Mouse (Mus musculus) liver, embryonic 11.5 days (tissue): Measurements from ENCODE around the gene Mdp1. TPM values are rescaled to one million over a fixed set of nuclear protein-coding genes. Genes with fewer than 3 reads are reported as not detected.

Experiments used
- ATAC-seq: fragments of 200-750 bp; cut with Nextera tagmentation; replicated peaks from 2 replicates; pipeline ENCODE4 v1.8.0; 2017; ENCODE audit warnings: moderate number of reproducible peaks, mild to moderate bottlenecking, moderate TSS enrichment, moderate library complexity; ENCODE audit not compliant: low FRiP score
- DNase-seq: peaks from one replicate; pipeline ENCODE4 v3.0.0-alpha.2; 2017; ENCODE audit warnings: low spot score
- H3K27ac ChIP-seq: fragments of 300-500 bp; sonication (generic); 2 replicates; pipeline ENCODE4 v1.5.1; 2014; ENCODE audit warnings: mild to moderate bottlenecking, low read depth, low read length, control low read depth
- H3K27me3 ChIP-seq: fragments of 300-500 bp; sonication (generic); replicated peaks from 2 replicates; pipeline ENCODE4 v1.6.1; 2014; ENCODE audit warnings: low read length, mixed read lengths; ENCODE audit not compliant: control insufficient read depth, insufficient read depth
- H3K36me3 ChIP-seq: fragments of 300-500 bp; sonication (generic); 2 replicates; pipeline ENCODE4 v1.6.1; 2014; ENCODE audit warnings: mild to moderate bottlenecking, low read length, moderate library complexity, mixed read lengths; ENCODE audit not compliant: control insufficient read depth, insufficient read depth
- H3K4me1 ChIP-seq: fragments of 300-500 bp; sonication (generic); replicated peaks from 2 replicates; pipeline ENCODE4 v1.6.1; 2014; ENCODE audit warnings: low read length, mixed read lengths; ENCODE audit not compliant: control insufficient read depth, insufficient read depth
- H3K4me2 ChIP-seq: fragments of 300-500 bp; sonication (generic); 2 replicates; pipeline ENCODE4 v1.6.1; 2014; ENCODE audit warnings: mild to moderate bottlenecking, control low read depth, moderate library complexity
- H3K4me3 ChIP-seq: fragments of 300-500 bp; sonication (generic); 2 replicates; pipeline ENCODE4 v1.5.1; 2014; ENCODE audit warnings: low read depth, low read length, control low read depth
- H3K9ac ChIP-seq: fragments of 300-500 bp; sonication (generic); 2 replicates; pipeline ENCODE4 v1.6.1; 2014; ENCODE audit warnings: low read depth, low read length, control low read depth
- H3K9me3 ChIP-seq: fragments of 300-500 bp; sonication (generic); 2 replicates; pipeline ENCODE4 v1.6.1; 2016; ENCODE audit warnings: low read length, inconsistent platforms, mixed read lengths; ENCODE audit not compliant: control insufficient read depth
- WGBS: fragments of 180-500 bp; shearing (Covaris S2); extraction: QIAGEN DNeasy Blood & Tissue Kit; methylation state at CpG from one replicate; pipeline ENCODE4 v1.1.7; 2014; 5-methylcytosine and 5-hydroxymethylcytosine counted together
- polyA plus RNA-seq: library from polyadenylated mRNA; unstranded; fragments of >200 nt; fragmentation: Nextera tagmentation; extraction: Ambion mirVana; gene quantifications from 2 replicates; pipeline ENCODE4 v1.2.1, GENCODE M21; 2014

The Mdp1 gene
- polyA plus RNA-seq, 1 experiment from 2014 or later, result 43.8 TPM

- Histone ChIP-seq H3K27me3 (no peaks in the 10 kb centered on the region), H3K9me3 (no peaks in the 10 kb centered on the region), H3K4me1 (peaks cover under 1% of the 10 kb centered on the region; the same call in 1 of the 2 replicates), H3K4me2 (no peak overlapping the region), H3K4me3 (no peak overlapping the region), H3K27ac (no peak overlapping the region; the same call in 1 of the 2 replicates), H3K36me3 (peaks cover under 1% of the 10 kb centered on the region; the same call in 1 of the 2 replicates), H3K9ac (peak overlapping the region; percentile 30; the same call in 1 of the 2 replicates)
- DNase-seq (no peak), ATAC-seq (no peak)
- 79% methylated on average over 7 of the region's 7 CpGs for WGBS
Measured at GRCm38 (mm10) chr14:55651528-55651927, 8.8 kb downstream of the Mdp1 start.

DNA sequence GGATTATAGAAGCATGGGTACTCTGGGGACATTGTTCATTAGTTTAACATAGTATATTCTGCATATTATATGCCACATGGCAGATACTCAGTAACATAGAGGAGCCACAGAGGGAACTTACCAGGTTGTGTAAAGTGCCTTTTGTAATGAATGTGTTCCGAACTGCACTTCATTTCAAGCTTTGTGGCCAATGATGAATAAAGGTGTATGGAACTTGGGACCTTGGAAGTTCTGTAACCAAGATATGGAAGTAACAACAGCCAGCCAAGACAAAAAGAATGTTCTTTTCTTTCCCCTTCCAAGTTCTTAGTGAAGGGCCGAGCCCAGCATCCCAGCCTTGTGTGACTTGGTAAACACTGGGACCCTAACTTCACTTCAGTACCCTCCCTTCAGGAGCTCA lies 10.4 kb downstream of the Mdp1 start, which contains the start of gene Tssk4:
Gene Tssk4 (plus strand): TSS at position 301 of the 400 bp plus-strand sequence.
- Histone ChIP-seq H3K4me3 (no peak within 1 kb of the TSS), H3K9me3 (no peaks in the 10 kb centered on the region), H3K9ac (no peak within 1 kb of the TSS), H3K4me1 (peaks cover 11% of the 10 kb centered on the region), H3K4me2 (no peak within 1 kb of the TSS), H3K27ac (no peak within 1 kb of the TSS), H3K27me3 (no peaks in the 10 kb centered on the region), H3K36me3 (peaks cover 5% of the 10 kb centered on the region)
- no peak for ATAC-seq
- WGBS, result 86% methylated on average over 2 of the region's 2 CpGs
- DNase-seq, result no peak

DNA sequence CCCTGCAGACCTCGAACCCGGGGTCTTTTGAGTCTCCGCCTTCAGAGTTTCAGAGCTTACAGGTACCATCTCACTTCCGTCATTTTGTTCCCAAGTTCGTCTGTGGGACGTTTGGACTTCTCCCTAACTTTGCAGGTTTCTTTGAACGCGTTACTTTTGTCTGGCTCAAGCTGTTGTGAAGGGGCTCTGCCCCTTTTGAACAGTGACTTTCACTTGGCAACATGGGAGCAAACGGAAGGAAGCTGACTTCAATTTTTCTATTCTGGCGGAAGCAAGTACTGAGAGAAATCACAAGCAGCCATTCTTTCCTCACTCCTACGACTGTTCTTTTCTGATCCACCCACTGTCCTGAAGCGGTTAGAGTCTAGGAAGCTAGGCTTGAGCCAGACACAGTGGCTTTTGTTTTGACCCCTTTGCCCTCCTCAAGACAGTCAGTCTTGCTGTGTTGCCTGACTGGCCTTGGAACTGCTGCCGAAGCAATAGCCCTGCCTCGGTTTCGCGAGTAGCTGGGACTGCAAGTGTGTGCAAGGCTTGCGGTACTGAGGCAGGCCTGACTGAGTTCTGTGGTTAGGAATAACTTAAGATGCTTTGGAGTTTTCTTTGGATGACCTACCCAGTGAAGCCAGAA lies 15.9 kb downstream of the Mdp1 start:
- no peaks in the 10 kb centered on the region for H3K9me3 ChIP-seq
- peak overlapping the region; percentile 89 for H3K9ac ChIP-seq
- H3K4me3 ChIP-seq, result peak overlapping the region; percentile 89
- no peak for ATAC-seq
- WGBS, result 28% methylated on average over 17 of the region's 17 CpGs
- peak overlapping the region; percentile 34; the same call in 1 of the 2 replicates for H3K27ac ChIP-seq
- H3K4me1 ChIP-seq, result peaks cover 28% of the 10 kb centered on the region
- peaks cover 19% of the 10 kb centered on the region for H3K36me3 ChIP-seq
- H3K27me3 ChIP-seq, result no peaks in the 10 kb centered on the region
- H3K4me2 ChIP-seq, result peak overlapping the region; percentile 93
- DNase-seq, result no peak

DNA sequence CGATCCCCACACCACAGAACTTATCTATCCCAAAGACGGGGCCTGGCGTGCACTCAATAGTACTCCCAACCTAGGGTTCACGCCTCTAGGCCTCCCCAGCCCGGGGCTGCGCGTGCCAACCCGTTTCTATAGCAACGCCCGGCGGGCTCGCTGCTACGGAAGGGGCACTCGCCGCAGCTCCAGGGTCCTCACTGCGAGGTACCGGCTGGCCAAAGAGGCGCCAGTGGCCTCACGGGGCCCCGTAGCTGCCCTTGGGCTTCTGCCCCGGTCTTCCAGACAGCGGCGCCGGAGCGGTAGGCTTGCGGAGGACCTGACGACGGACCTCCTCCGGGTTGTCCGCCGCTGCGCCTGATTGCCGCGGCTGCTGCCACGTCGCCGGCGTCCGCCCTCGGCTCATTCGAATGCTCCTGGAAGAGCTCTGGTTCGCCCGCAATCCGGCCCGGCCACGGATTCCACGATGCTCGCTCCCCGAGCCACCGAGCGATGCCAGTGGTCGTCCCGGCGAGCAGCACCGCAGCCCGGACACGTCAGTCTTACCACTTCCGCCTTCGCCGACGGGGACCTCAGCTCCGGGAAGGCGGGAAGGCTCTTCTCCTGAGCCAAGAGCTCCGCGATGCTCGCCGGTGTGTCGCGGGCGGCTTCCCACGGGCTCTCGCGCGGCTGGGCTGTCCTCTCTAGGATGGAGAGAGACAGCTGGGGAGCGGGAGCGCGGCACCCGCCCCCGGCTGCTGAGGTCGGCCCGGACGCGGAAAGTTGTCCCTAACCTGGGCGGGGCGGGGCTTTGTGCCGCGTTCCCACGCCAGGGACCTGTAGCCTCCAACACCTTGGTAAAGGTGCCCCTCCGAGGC lies 17.0 kb downstream of the Mdp1 start, which contains the start of gene Tm9sf1:
Gene Tm9sf1 (minus strand): TSS at position 747 of the 848 bp plus-strand sequence.
- WGBS, result under 1% methylated on average over 89 of the region's 89 CpGs

DNA sequence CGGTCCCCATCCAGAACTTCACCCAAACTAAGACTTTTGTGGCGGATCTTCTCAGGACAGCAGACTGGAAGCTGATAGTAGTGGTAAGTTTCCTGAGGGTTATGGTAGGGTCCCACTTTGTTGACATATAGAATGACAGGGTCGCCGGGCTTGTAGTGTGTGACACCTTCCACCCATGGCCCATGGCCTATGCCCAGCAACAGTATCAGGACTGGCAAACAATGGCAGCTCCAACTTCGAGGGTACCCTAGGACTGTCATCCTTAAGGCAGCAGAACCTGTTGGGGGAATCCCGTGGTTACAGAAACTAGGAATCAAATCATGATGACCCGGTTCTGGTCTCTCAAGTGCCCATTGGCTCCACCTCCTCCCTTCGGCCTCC lies 17.6 kb downstream of the Mdp1 start:
- DNase-seq, result no peak
- peaks cover 28% of the 10 kb centered on the region for H3K36me3 ChIP-seq
- WGBS, result 18% methylated on average over 8 of the region's 8 CpGs

More for the DNA sequence above, 17.0 kb downstream of the Mdp1 start, which contains the start of gene Tm9sf1:
- Histone ChIP-seq H3K27ac (peak within 1 kb of the TSS; percentile 83), H3K4me1 (peaks cover 28% of the 10 kb centered on the region), H3K27me3 (no peaks in the 10 kb centered on the region), H3K4me3 (peak within 1 kb of the TSS; percentile 89), H3K9ac (peak within 1 kb of the TSS; percentile 89), H3K9me3 (no peaks in the 10 kb centered on the region), H3K36me3 (peaks cover 25% of the 10 kb centered on the region), H3K4me2 (peak within 1 kb of the TSS; percentile 93)
- peak; percentile 86 for ATAC-seq
- DNase-seq, result peak; percentile 93

DNA sequence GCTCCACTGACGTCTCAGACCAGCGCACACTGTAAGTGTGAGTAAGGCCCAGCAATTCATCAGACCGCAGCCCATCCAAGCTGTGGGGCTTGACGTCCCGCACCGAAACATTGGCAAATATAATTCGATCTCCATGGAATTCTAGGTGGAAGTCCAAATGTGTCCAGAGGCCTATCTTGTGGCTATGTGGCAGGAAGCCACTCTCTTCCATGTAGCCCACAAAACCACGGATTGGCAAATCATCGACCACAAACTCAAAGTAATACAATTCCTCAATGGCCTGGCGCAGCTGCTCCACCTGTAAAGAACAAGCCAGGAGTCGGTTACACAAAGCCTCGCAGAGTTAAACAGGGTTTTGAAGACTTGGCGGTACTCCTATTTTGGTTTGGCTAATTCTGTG lies 19.0 kb downstream of the Mdp1 start:
- H3K4me2 ChIP-seq, result no peak overlapping the region
- 92% methylated on average over 13 of the region's 13 CpGs for WGBS
- H3K27ac ChIP-seq, result no peak overlapping the region
- peaks cover 26% of the 10 kb centered on the region for H3K4me1 ChIP-seq
- ATAC-seq, result no peak
- no peaks in the 10 kb centered on the region for H3K27me3 ChIP-seq
- H3K9ac ChIP-seq, result no peak overlapping the region
- H3K4me3 ChIP-seq, result no peak overlapping the region
- no peak for DNase-seq
- no peaks in the 10 kb centered on the region for H3K9me3 ChIP-seq
- H3K36me3 ChIP-seq, result peaks cover 29% of the 10 kb centered on the region

More for the DNA sequence above, 17.6 kb downstream of the Mdp1 start:
- H3K4me1 ChIP-seq, result peaks cover 28% of the 10 kb centered on the region
- peak overlapping the region; percentile 89 for H3K4me3 ChIP-seq
- peak overlapping the region; percentile 83 for H3K27ac ChIP-seq
- peak; percentile 27; the same call in 1 of the 2 replicates for ATAC-seq
- H3K4me2 ChIP-seq, result peak overlapping the region; percentile 93
- no peaks in the 10 kb centered on the region for H3K27me3 ChIP-seq
- no peaks in the 10 kb centered on the region for H3K9me3 ChIP-seq
- H3K9ac ChIP-seq, result peak overlapping the region; percentile 89

GRCm38 (mm10) chr14:55640816-55641215 lies 19.5 kb downstream of the Mdp1 start:
- Histone ChIP-seq H3K27me3 (no peaks in the 10 kb centered on the region), H3K27ac (no peak overlapping the region), H3K9ac (no peak overlapping the region), H3K9me3 (no peaks in the 10 kb centered on the region), H3K4me2 (no peak overlapping the region), H3K36me3 (peaks cover 27% of the 10 kb centered on the region), H3K4me1 (peaks cover 25% of the 10 kb centered on the region), H3K4me3 (no peak overlapping the region)
- WGBS, result 98% methylated on average over 14 of the region's 14 CpGs
- no peak for ATAC-seq
- no peak for DNase-seq

GRCm38 (mm10) chr14:55637795-55638194 lies 22.5 kb downstream of the Mdp1 start, which contains the start of gene Gm49378:
Gene Gm49378 (minus strand): TSS chr14:55637895.
- Histone ChIP-seq H3K4me2 (no peak within 1 kb of the TSS), H3K27me3 (no peaks in the 10 kb centered on the region), H3K4me3 (no peak within 1 kb of the TSS), H3K9me3 (no peaks in the 10 kb centered on the region), H3K27ac (no peak within 1 kb of the TSS), H3K4me1 (peaks cover 20% of the 10 kb centered on the region), H3K36me3 (peaks cover 36% of the 10 kb centered on the region), H3K9ac (no peak within 1 kb of the TSS)
- 94% methylated on average over 9 of the region's 9 CpGs for WGBS
- DNase-seq, result no peak
- ATAC-seq, result no peak
